Mouse (Mus musculus): ENCODE measurements around the gene Chit1. TPM values are rescaled to one million over a fixed set of nuclear protein-coding genes. Genes with fewer than 3 reads are reported as not detected.

Gene Chit1
- polyA plus RNA-seq, 1 experiment from 2014 or later = not detected

DNA sequence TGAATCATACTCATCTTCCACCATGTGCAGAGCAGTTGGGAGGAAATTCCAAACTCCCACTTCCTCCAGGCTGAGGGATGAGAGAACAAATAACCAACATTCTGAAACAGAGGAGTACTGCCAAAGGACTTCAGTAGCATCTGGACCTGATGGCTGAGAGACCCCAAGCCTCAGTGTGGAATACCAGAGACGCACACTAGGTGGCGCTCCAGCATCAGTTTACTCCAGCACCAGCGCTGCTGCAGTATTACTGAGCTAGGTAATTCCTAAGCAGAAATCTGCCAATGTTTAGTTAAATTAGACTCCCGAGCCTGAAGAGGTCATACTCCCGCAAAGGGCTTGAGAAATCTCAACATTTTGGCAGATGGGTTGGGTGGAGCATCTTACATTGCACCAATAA lies 9.1 kb downstream of the Chit1 start:
- no peak overlapping the region for H3K4me3 ChIP-seq (ENCODE audit: low read depth, low read length)
- H3K4me1 ChIP-seq (replicated peaks; ENCODE audit: control insufficient read depth, insufficient read depth, low read length) = no peaks in the 10 kb centered on the region
- peak; percentile 94 for DNase-seq (ENCODE audit: low spot score)
- no peaks in the 10 kb centered on the region for H3K27me3 ChIP-seq (ENCODE audit: control insufficient read depth, insufficient read depth, low read length)
- WGBS = 4% methylated on average over 5 of the region's 5 CpGs
- no peak for ATAC-seq (ENCODE audit: low FRiP score)
- H3K9me3 ChIP-seq (ENCODE audit: control insufficient read depth, low read length) = no peaks in the 10 kb centered on the region
- no peak overlapping the region for H3K27ac ChIP-seq (ENCODE audit: low read depth, low read length)
- no peaks in the 10 kb centered on the region for H3K36me3 ChIP-seq (ENCODE audit: control insufficient read depth, insufficient read depth, low read length)
- H3K9ac ChIP-seq (ENCODE audit: low read depth, low read length) = no peak overlapping the region
- no peak overlapping the region for H3K4me2 ChIP-seq (replicated peaks; ENCODE audit: low read depth, low read length)

DNA sequence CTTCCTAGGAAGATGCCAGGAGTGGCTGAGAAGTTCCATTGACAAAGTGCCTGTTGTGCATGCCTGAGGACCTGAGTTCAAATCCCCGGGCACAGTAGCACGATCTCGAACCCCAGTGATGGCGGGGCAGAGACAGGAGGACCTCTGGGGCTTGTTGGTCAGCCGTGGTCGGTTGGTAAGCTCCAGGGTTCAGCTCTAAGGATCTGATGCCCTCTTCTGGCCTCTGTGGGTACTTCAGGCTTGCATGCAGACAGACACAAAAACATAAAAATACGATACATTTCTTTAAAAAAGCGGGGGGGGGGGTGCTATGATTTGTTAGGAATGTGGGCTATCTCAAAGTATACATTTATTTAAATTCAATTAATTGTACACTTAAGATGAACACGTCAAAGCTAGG lies 11.2 kb downstream of the Chit1 start:
- no peaks in the 10 kb centered on the region for H3K4me1 ChIP-seq (replicated peaks; ENCODE audit: control insufficient read depth, insufficient read depth, low read length)
- DNase-seq (ENCODE audit: low spot score) = peak; percentile 63
- no peak overlapping the region for H3K9ac ChIP-seq (ENCODE audit: low read depth, low read length)
- H3K27ac ChIP-seq (ENCODE audit: low read depth, low read length) = no peak overlapping the region
- H3K9me3 ChIP-seq (ENCODE audit: control insufficient read depth, low read length) = no peaks in the 10 kb centered on the region
- WGBS = 57% methylated on average over 9 of the region's 9 CpGs
- H3K4me3 ChIP-seq (ENCODE audit: low read depth, low read length) = no peak overlapping the region
- no peak for ATAC-seq (ENCODE audit: low FRiP score)
- H3K36me3 ChIP-seq (ENCODE audit: control insufficient read depth, insufficient read depth, low read length) = no peaks in the 10 kb centered on the region
- no peak overlapping the region for H3K4me2 ChIP-seq (replicated peaks; ENCODE audit: low read depth, low read length)
- no peaks in the 10 kb centered on the region for H3K27me3 ChIP-seq (ENCODE audit: control insufficient read depth, insufficient read depth, low read length)

DNA sequence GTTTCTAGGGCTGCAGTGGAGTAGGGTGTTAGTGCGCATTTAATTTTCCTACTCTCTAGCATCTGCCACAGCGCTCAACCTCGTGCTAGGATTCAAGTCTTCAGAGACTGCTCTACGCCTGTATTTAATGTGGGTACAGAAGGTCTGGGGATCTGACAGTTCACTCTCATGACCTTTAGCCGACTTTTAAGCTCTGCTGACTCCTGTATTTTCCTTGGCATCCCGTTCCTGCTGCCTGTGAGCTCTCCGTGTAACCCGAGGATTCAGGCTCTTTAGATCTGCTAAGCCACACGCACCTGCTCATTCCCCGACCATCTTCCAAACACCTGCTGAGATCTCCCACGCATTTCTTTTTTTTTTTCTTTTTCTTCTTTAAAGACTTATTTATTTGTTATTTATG lies 22.3 kb downstream of the Chit1 start:
- Histone ChIP-seq H3K27ac (ENCODE audit: low read depth, low read length) (no peak overlapping the region), H3K4me2 (replicated peaks; ENCODE audit: low read depth, low read length) (no peak overlapping the region), H3K4me3 (ENCODE audit: low read depth, low read length) (no peak overlapping the region), H3K36me3 (ENCODE audit: control insufficient read depth, insufficient read depth, low read length) (no peaks in the 10 kb centered on the region), H3K9me3 (ENCODE audit: control insufficient read depth, low read length) (no peaks in the 10 kb centered on the region), H3K4me1 (replicated peaks; ENCODE audit: control insufficient read depth, insufficient read depth, low read length) (no peaks in the 10 kb centered on the region), H3K27me3 (ENCODE audit: control insufficient read depth, insufficient read depth, low read length) (no peaks in the 10 kb centered on the region), H3K9ac (ENCODE audit: low read depth, low read length) (no peak overlapping the region)
- 61% methylated on average over 11 of the region's 11 CpGs for WGBS
- ATAC-seq (ENCODE audit: low FRiP score) (no peak), DNase-seq (ENCODE audit: low spot score) (no peak)

DNA sequence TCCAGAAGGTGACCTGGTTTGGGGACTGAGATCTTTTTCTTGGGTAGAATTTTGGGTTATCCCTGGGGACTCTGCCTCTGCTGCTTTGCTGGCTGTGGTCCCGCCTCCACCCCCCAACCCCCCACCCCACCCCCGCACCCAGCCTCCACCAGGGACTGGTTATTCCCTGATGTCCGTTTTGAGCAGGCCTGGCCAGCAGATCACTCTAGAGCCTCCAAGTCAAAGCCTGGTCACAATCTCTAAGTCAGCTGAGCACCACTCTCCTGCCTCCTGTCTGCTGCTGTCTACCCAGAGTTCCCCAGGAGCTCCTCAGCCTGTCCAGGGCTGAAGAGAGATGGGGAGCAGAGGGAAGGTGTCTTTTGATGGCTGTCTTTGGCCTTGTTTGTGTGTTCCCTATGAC lies 25.3 kb downstream of the Chit1 start:
- ATAC-seq (ENCODE audit: low FRiP score) (no peak), DNase-seq (ENCODE audit: low spot score) (no peak)
- Histone ChIP-seq H3K9me3 (ENCODE audit: control insufficient read depth, low read length) (no peaks in the 10 kb centered on the region), H3K4me3 (ENCODE audit: low read depth, low read length) (no peak overlapping the region), H3K4me2 (replicated peaks; ENCODE audit: low read depth, low read length) (no peak overlapping the region), H3K27ac (ENCODE audit: low read depth, low read length) (no peak overlapping the region), H3K4me1 (replicated peaks; ENCODE audit: control insufficient read depth, insufficient read depth, low read length) (no peaks in the 10 kb centered on the region), H3K9ac (ENCODE audit: low read depth, low read length) (no peak overlapping the region), H3K27me3 (ENCODE audit: control insufficient read depth, insufficient read depth, low read length) (no peaks in the 10 kb centered on the region), H3K36me3 (ENCODE audit: control insufficient read depth, insufficient read depth, low read length) (no peaks in the 10 kb centered on the region)
- WGBS = 72% methylated on average over 3 of the region's 3 CpGs

DNA sequence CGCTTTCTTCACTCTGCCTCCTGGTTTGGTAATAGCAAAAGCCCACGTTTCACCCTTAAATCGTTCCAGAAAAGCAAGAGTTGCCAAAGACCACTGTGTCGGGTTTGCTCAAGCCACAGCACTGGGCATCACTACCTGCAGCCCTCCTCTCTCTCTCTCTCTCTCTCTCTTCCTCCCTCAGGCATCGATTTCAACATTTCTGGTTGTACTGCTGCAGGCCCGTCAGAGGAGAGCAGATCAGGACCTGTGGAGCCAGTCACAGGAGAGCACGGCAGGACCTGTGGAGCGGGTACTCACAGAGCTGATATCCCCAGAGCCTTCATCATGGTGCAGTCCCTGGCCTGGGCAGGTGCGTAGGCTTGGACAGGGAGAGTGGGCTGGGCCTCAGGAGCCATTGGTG lies 27.4 kb downstream of the Chit1 start:
- no peak overlapping the region for H3K9ac ChIP-seq (ENCODE audit: low read depth, low read length)
- H3K36me3 ChIP-seq (ENCODE audit: control insufficient read depth, insufficient read depth, low read length) = no peaks in the 10 kb centered on the region
- H3K4me3 ChIP-seq (ENCODE audit: low read depth, low read length) = no peak overlapping the region
- DNase-seq (ENCODE audit: low spot score) (no peak), ATAC-seq (ENCODE audit: low FRiP score) (no peak)
- no peak overlapping the region for H3K27ac ChIP-seq (ENCODE audit: low read depth, low read length)
- H3K27me3 ChIP-seq (ENCODE audit: control insufficient read depth, insufficient read depth, low read length) = no peaks in the 10 kb centered on the region
- H3K4me1 ChIP-seq (replicated peaks; ENCODE audit: control insufficient read depth, insufficient read depth, low read length) = no peaks in the 10 kb centered on the region; the same call in 1 of the 2 replicates
- H3K9me3 ChIP-seq (ENCODE audit: control insufficient read depth, low read length) = no peaks in the 10 kb centered on the region
- no peak overlapping the region for H3K4me2 ChIP-seq (replicated peaks; ENCODE audit: low read depth, low read length)
- 81% methylated on average over 9 of the region's 9 CpGs for WGBS

DNA sequence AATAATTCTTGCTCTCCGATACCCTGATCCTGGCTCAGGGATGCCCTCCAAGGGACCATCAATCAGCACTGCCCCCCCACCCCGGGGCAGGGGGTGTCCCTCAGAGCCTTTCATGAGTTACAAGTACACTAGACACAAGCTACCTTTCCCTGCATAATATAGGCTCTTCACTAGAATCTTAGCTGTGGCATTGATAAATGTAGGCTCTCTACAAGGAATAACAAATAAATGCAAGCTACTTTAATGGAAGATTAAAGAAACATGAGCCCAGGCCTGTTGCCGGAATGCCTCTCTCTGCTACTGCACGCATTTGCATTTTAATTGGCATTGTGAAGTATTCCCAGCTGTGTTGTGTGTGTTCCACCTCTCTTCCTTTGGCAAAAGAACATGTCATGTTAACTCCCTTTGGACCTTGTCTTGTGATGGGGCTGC lies 31.3 kb downstream of the Chit1 start:
- Histone ChIP-seq H3K4me3 (ENCODE audit: low read depth, low read length) (no peak overlapping the region), H3K27me3 (ENCODE audit: control insufficient read depth, insufficient read depth, low read length) (no peaks in the 10 kb centered on the region), H3K27ac (ENCODE audit: low read depth, low read length) (no peak overlapping the region; the same call in 1 of the 2 replicates), H3K4me2 (replicated peaks; ENCODE audit: low read depth, low read length) (no peak overlapping the region), H3K9ac (ENCODE audit: low read depth, low read length) (no peak overlapping the region), H3K4me1 (replicated peaks; ENCODE audit: control insufficient read depth, insufficient read depth, low read length) (no peaks in the 10 kb centered on the region; the same call in 1 of the 2 replicates), H3K9me3 (ENCODE audit: control insufficient read depth, low read length) (no peaks in the 10 kb centered on the region), H3K36me3 (ENCODE audit: control insufficient read depth, insufficient read depth, low read length) (no peaks in the 10 kb centered on the region)
- WGBS = 35% methylated on average over 4 of the region's 4 CpGs
- DNase-seq (ENCODE audit: low spot score) (peak; percentile 33), ATAC-seq (ENCODE audit: low FRiP score) (peak; percentile 77)

DNA sequence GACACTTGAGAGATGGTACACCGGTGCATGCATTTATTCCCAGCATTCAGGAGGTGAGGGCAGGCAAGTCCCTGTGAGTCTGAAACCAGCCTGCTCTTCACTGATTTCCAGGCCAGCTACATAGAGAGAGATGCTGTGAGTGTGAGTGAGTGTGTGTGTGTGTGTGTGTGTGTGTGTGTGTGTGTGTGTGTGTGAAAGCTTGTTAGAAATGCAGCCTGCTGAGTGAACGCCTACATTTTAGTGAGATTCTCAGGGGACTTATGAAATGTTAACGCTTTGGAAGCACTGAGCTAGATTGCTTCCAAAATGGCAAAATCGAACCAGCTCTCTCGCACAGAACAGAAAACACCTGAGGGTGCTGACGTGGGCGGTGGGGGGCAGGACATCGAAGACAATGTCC lies 35.0 kb downstream of the Chit1 start:
- no peaks in the 10 kb centered on the region for H3K9me3 ChIP-seq (ENCODE audit: control insufficient read depth, low read length)
- ATAC-seq (ENCODE audit: low FRiP score) (no peak), DNase-seq (ENCODE audit: low spot score) (no peak)
- no peaks in the 10 kb centered on the region for H3K27me3 ChIP-seq (ENCODE audit: control insufficient read depth, insufficient read depth, low read length)
- H3K27ac ChIP-seq (ENCODE audit: low read depth, low read length) = no peak overlapping the region
- no peak overlapping the region for H3K4me2 ChIP-seq (replicated peaks; ENCODE audit: low read depth, low read length)
- H3K36me3 ChIP-seq (ENCODE audit: control insufficient read depth, insufficient read depth, low read length) = no peaks in the 10 kb centered on the region
- H3K9ac ChIP-seq (ENCODE audit: low read depth, low read length) = no peak overlapping the region
- H3K4me3 ChIP-seq (ENCODE audit: low read depth, low read length) = no peak overlapping the region
- WGBS = 92% methylated on average over 8 of the region's 8 CpGs
- H3K4me1 ChIP-seq (replicated peaks; ENCODE audit: control insufficient read depth, insufficient read depth, low read length) = no peaks in the 10 kb centered on the region; the same call in 1 of the 2 replicates

DNA sequence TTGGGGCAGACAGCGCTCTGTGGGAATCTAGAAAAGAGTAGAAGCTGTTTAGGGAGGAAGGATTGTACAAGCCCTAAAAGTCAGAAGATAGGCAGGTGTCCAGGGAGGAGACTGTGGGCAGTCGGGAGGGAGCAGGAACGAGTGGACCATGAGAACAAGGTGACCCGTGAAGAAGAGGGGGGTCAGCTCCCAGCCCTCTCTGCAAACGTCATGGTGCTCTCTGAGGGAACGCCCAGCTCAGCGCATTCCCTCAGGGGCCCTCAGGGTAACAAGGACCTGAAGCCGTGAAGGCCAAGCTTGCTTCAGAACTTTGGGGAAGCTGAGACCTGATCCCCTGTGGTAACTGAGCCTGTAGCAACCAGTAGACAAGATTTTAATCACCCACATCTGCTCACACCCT lies 39.0 kb downstream of the Chit1 start:
- no peak overlapping the region for H3K4me2 ChIP-seq (replicated peaks; ENCODE audit: low read depth, low read length)
- H3K36me3 ChIP-seq (ENCODE audit: control insufficient read depth, insufficient read depth, low read length) = no peaks in the 10 kb centered on the region
- H3K9me3 ChIP-seq (ENCODE audit: control insufficient read depth, low read length) = no peaks in the 10 kb centered on the region
- H3K4me1 ChIP-seq (replicated peaks; ENCODE audit: control insufficient read depth, insufficient read depth, low read length) = no peaks in the 10 kb centered on the region
- no peak for ATAC-seq (ENCODE audit: low FRiP score)
- 78% methylated on average over 8 of the region's 8 CpGs for WGBS
- H3K4me3 ChIP-seq (ENCODE audit: low read depth, low read length) = no peak overlapping the region
- no peak overlapping the region for H3K27ac ChIP-seq (ENCODE audit: low read depth, low read length)
- no peak for DNase-seq (ENCODE audit: low spot score)
- H3K9ac ChIP-seq (ENCODE audit: low read depth, low read length) = no peak overlapping the region
- H3K27me3 ChIP-seq (ENCODE audit: control insufficient read depth, insufficient read depth, low read length) = no peaks in the 10 kb centered on the region

DNA sequence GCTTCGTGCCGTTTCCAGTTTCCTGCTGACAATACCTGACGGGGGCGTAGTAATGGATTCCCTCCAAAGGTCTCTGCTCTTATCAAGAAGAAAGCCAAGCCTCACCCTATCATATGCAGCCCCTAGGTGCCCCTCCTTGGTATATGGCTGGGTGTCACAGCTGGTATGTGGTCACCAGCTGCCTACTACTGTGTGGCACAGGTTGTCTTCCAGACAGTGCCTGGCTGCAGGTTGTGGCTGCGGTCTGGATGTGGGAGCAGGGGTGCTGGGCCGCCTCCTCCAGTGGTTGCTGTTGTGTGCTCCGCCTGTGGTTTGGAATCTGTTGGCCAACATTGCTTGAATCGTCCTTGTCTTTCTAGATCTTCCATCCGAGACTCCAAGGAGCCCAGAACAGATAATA lies 39.7 kb downstream of the Chit1 start:
- no peak for DNase-seq (ENCODE audit: low spot score)
- no peak overlapping the region for H3K4me2 ChIP-seq (replicated peaks; ENCODE audit: low read depth, low read length)
- H3K9me3 ChIP-seq (ENCODE audit: control insufficient read depth, low read length) = no peaks in the 10 kb centered on the region
- H3K4me3 ChIP-seq (ENCODE audit: low read depth, low read length) = no peak overlapping the region
- no peak overlapping the region for H3K27ac ChIP-seq (ENCODE audit: low read depth, low read length)
- no peaks in the 10 kb centered on the region for H3K27me3 ChIP-seq (ENCODE audit: control insufficient read depth, insufficient read depth, low read length)
- H3K36me3 ChIP-seq (ENCODE audit: control insufficient read depth, insufficient read depth, low read length) = no peaks in the 10 kb centered on the region
- 92% methylated on average over 9 of the region's 9 CpGs for WGBS
- no peak overlapping the region for H3K9ac ChIP-seq (ENCODE audit: low read depth, low read length)
- H3K4me1 ChIP-seq (replicated peaks; ENCODE audit: control insufficient read depth, insufficient read depth, low read length) = no peaks in the 10 kb centered on the region
- ATAC-seq (ENCODE audit: low FRiP score) = no peak
